Mouse (Mus musculus): ENCODE results near the gene Pid1. TPM values are rescaled to one million over a fixed set of nuclear protein-coding genes. Genes with fewer than 3 reads are reported as not detected.

The Pid1 gene
- polyA plus RNA-seq, 1 experiment: 3.4 TPM

DNA sequence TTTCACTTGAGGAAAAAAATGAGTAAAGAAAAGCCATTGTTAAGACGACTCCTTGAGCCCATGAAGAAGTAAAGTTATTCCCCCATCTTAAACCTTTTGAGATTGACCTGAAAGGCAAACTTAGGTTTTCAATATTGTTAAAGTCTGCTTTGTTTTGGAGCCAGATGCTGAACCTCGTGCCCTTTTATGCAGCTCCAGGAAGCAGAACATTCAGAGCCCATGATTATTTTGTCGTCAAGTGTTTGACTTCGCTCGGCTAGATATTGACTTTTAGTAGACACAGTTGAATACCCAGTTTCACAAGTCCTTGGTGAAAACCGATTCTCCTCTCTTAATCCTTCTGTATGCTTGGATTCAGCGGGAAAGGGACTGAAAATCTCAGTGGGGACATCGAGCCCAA, 31.9 kb upstream of the Pid1 start:
- H3K27me3 ChIP-seq (replicated peaks): no peaks in the 10 kb centered on the region
- H3K36me3 ChIP-seq (replicated peaks; ENCODE audit: low read length): no peaks in the 10 kb centered on the region
- no peak for TF ChIP-seq FLI1 (IDR thresholded peaks at IDR 0.05; ENCODE audit: low read length)
- no peak for TF ChIP-seq GATA1 (IDR thresholded peaks at IDR 0.05; ENCODE audit: borderline replicate concordance, low read length)
- no peaks in the 10 kb centered on the region for H3K4me1 ChIP-seq
- peaks cover 20% of the 10 kb centered on the region for H3K9me3 ChIP-seq
- no peak overlapping the region for H3K4me3 ChIP-seq (replicated peaks)

DNA sequence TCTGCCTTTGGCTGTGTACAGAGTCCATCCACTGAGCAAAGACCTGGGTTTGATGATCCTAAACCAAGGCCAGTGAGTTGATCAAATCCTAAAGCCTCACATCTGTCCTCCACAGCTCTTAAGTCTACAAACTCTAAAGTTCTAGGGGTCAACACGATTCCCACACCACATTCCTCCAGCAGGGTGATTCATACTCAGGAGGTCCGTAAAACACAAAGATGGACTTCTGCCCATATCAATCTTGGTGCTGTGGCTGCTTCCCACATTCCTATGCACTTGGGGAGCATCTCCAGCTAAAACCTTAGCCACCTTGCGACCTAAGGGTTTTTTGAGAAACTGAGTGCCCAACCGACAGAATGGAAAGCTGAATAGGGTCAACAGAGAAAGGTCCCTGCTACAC, 27.0 kb upstream of the Pid1 start:
- TF ChIP-seq FLI1 (IDR thresholded peaks at IDR 0.05; ENCODE audit: low read length) (no peak), GATA1 (IDR thresholded peaks at IDR 0.05; ENCODE audit: borderline replicate concordance, low read length) (no peak)
- Histone ChIP-seq H3K9me3 (peaks cover 43% of the 10 kb centered on the region), H3K27me3 (replicated peaks) (no peaks in the 10 kb centered on the region), H3K36me3 (replicated peaks; ENCODE audit: low read length) (no peaks in the 10 kb centered on the region), H3K4me1 (no peaks in the 10 kb centered on the region), H3K4me3 (replicated peaks) (no peak overlapping the region)

DNA sequence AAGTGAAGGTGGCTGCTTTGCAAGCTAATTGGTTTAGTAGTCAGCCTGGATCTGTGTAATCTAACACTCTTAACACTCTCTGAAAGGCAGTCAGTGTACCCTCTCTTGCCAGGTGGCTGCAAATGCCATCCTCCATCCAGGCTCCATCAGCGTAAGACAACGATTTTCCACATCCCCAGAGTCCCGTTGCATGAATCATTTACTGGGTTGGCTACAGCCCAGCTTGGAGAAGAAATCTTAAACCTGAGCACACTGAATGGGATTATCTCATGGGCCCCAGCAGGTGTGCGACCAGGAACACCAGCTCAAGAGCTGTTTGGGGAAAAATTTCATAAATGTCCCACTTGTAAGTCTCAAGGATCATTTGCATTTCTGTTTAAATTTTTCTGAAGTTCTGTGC, 23.6 kb upstream of the Pid1 start:
- Histone ChIP-seq H3K27me3 (replicated peaks) (no peaks in the 10 kb centered on the region), H3K4me3 (replicated peaks) (no peak overlapping the region), H3K4me1 (no peaks in the 10 kb centered on the region), H3K9me3 (peaks cover 64% of the 10 kb centered on the region), H3K36me3 (replicated peaks; ENCODE audit: low read length) (no peaks in the 10 kb centered on the region)
- TF ChIP-seq GATA1 (IDR thresholded peaks at IDR 0.05; ENCODE audit: borderline replicate concordance, low read length) (no peak), FLI1 (IDR thresholded peaks at IDR 0.05; ENCODE audit: low read length) (no peak)

DNA sequence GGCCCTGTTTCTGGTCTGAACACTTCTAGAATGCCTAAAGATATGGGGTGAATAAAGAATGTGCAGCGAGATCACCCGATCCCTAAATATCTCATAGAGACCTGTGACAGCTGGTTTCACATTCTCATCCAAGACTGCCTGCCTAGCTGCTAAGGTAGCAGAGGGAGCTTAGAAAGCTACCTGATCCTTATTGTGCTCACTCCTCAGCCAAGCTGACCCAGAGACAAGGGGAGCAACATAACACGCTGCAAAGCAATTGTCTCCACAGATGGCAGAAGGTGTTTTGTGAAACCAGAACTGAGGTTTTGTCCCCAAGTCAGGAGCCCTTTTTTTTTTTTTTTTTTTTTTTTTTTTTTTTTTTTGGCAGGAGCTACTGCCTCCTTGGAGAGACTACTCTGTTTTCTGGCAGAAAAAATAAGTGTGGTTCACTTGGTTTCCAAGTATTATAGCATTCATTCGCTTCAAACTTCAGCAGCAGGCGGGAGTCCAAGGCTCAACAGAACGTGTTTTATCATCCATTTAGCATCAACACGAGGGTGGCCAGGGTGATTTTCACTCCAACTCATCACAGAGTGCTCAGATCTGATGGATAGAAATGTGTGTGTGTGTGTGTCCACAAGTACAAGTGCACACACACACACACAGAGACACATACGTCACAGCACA, 22.6 kb upstream of the Pid1 start:
- no peaks in the 10 kb centered on the region for H3K36me3 ChIP-seq (replicated peaks; ENCODE audit: low read length)
- H3K9me3 ChIP-seq: peaks cover 69% of the 10 kb centered on the region
- H3K4me3 ChIP-seq (replicated peaks): no peak overlapping the region
- H3K4me1 ChIP-seq: no peaks in the 10 kb centered on the region
- TF ChIP-seq GATA1 (IDR thresholded peaks at IDR 0.05; ENCODE audit: borderline replicate concordance, low read length): no peak
- no peak for TF ChIP-seq FLI1 (IDR thresholded peaks at IDR 0.05; ENCODE audit: low read length)
- no peaks in the 10 kb centered on the region for H3K27me3 ChIP-seq (replicated peaks)

DNA sequence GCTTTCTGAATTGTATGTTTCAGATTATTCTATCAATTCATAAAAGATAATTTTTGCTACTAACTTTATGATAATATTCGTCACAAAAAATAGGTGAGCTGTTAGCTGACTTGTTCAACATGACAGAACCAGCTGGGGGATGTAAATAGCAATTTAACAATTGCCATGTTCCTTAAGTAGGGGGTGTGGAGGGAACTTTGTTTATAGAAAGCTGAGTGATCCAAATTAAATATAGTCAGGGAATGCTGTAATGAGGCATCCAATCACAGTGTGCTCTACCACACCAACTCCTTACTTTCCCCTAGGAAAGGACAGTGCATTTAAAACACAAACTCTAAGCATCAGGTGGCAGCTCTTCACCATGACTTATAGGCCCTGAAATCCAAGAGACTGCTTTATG, 18.7 kb upstream of the Pid1 start:
- Histone ChIP-seq H3K27me3 (replicated peaks) (no peaks in the 10 kb centered on the region), H3K9me3 (peaks cover 66% of the 10 kb centered on the region), H3K4me3 (replicated peaks) (no peak overlapping the region), H3K4me1 (no peaks in the 10 kb centered on the region), H3K36me3 (replicated peaks; ENCODE audit: low read length) (no peaks in the 10 kb centered on the region)
- TF ChIP-seq GATA1 (IDR thresholded peaks at IDR 0.05; ENCODE audit: borderline replicate concordance, low read length) (no peak), FLI1 (IDR thresholded peaks at IDR 0.05; ENCODE audit: low read length) (no peak)

GRCm38 (mm10) chr1:84382064-84382463, 18.1 kb upstream of the Pid1 start:
- Histone ChIP-seq H3K27me3 (replicated peaks) (no peaks in the 10 kb centered on the region), H3K9me3 (peaks cover 59% of the 10 kb centered on the region), H3K36me3 (replicated peaks; ENCODE audit: low read length) (no peaks in the 10 kb centered on the region), H3K4me3 (replicated peaks) (no peak overlapping the region), H3K4me1 (no peaks in the 10 kb centered on the region)
- TF ChIP-seq FLI1 (IDR thresholded peaks at IDR 0.05; ENCODE audit: low read length) (no peak), GATA1 (IDR thresholded peaks at IDR 0.05; ENCODE audit: borderline replicate concordance, low read length) (no peak)

GRCm38 (mm10) chr1:84380895-84381294, 16.9 kb upstream of the Pid1 start:
- Histone ChIP-seq H3K4me1 (no peaks in the 10 kb centered on the region), H3K36me3 (replicated peaks; ENCODE audit: low read length) (no peaks in the 10 kb centered on the region), H3K4me3 (replicated peaks) (peak overlapping the region; percentile 15), H3K9me3 (peaks cover 50% of the 10 kb centered on the region), H3K27me3 (replicated peaks) (no peaks in the 10 kb centered on the region)
- TF ChIP-seq GATA1 (IDR thresholded peaks at IDR 0.05; ENCODE audit: borderline replicate concordance, low read length): no peak
- no peak for TF ChIP-seq FLI1 (IDR thresholded peaks at IDR 0.05; ENCODE audit: low read length)

DNA sequence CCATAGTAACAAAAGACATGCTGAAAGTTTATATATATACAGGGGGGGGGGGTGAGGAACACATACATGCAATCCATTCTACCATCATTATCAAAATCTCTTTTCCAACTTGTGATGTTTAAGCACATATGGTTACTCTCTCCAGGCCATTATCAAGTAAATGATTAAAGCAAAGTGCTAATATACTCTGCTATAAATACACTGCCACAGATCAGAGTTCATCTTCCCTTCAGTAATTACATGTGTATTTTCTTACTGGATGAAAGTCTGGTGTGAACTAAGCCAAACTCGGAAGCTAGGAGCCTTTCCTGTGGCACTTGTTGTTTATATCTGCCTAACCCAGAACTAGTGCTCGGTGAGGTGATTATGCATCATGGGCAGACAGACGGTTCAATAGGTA, 3.8 kb upstream of the Pid1 start:
- no peaks in the 10 kb centered on the region for H3K4me1 ChIP-seq
- H3K9me3 ChIP-seq: peaks cover 18% of the 10 kb centered on the region; the same call in 1 of the 2 replicates
- H3K27me3 ChIP-seq (replicated peaks): no peaks in the 10 kb centered on the region
- H3K36me3 ChIP-seq (replicated peaks; ENCODE audit: low read length): no peaks in the 10 kb centered on the region
- no peak overlapping the region for H3K4me3 ChIP-seq (replicated peaks)
- no peak for TF ChIP-seq FLI1 (IDR thresholded peaks at IDR 0.05; ENCODE audit: low read length)
- TF ChIP-seq GATA1 (IDR thresholded peaks at IDR 0.05; ENCODE audit: borderline replicate concordance, low read length): no peak

DNA sequence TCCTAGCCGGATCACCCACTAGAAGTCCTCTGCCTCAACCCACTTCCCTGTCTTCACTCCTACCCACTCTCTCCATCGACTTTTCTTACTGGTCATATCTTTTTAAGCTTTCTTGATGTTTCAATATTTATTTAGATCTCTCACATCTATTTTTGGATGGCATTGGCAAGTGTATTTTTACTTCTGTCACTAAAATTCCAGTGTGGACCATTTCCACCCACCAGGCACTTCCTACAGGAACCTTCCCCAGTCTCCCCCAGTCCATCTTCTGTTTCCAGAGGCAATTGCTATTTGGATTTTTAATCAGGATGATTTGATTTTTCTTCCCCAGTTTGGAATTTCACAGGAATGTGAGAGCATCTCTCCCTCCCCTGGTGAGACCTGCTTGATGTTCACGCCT, 2.6 kb upstream of the Pid1 start:
- TF ChIP-seq GATA1 (IDR thresholded peaks at IDR 0.05; ENCODE audit: borderline replicate concordance, low read length) (no peak), FLI1 (IDR thresholded peaks at IDR 0.05; ENCODE audit: low read length) (no peak)
- Histone ChIP-seq H3K9me3 (peaks cover 21% of the 10 kb centered on the region), H3K4me1 (no peaks in the 10 kb centered on the region), H3K4me3 (replicated peaks) (no peak overlapping the region), H3K27me3 (replicated peaks) (no peaks in the 10 kb centered on the region), H3K36me3 (replicated peaks; ENCODE audit: low read length) (no peaks in the 10 kb centered on the region)

GRCm38 (mm10) chr1:84362709-84363617, 1.0 kb downstream of the Pid1 start:
- Histone ChIP-seq H3K9me3 (peaks cover 41% of the 10 kb centered on the region), H3K4me3 (replicated peaks) (no peak overlapping the region), H3K4me1 (no peaks in the 10 kb centered on the region), H3K36me3 (replicated peaks; ENCODE audit: low read length) (no peaks in the 10 kb centered on the region), H3K27me3 (replicated peaks) (no peaks in the 10 kb centered on the region)
- TF ChIP-seq FLI1 (IDR thresholded peaks at IDR 0.05; ENCODE audit: low read length) (no peak), GATA1 (IDR thresholded peaks at IDR 0.05; ENCODE audit: borderline replicate concordance, low read length) (no peak)
